Mouse (Mus musculus): ENCODE data around the gene Ykt6. TPM values are rescaled to one million over a fixed set of nuclear protein-coding genes. Genes with fewer than 3 reads are reported as not detected.

Ykt6 gene
- polyA plus RNA-seq, 1 experiment, result 11.9 TPM

DNA sequence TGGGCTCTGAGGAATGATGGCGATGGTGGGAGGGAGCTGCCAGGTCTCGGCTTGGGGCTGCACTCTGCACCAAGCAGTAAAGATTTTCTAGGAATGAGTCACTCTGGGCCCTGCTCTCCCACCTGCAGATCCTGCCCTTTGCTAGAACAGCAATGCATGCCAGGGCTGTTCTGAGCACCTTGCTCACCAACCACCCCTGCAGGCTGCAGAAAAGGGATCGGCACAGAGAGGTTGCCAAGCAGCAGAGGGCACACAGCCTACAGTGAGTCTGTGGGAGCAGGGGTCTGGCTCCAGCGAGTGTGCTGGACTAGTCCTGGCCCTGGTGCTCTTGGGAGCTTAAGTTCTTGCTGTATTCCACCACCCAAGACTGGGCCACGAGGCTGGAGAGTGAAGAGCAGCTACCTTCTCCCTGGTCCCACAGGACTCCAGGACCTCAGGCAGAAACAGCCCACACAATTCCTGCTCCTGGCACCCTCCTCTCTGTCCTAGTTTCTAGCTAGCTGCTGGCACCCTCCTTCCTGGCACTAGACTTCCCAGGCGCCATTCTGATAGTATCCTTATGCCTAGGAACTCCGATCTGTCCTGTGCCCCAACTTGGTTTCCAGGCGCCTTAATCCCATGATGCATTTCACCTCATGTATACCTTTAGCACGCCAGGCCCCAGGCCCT lies 46.6 kb downstream of the Ykt6 start:
- no peak for TF ChIP-seq GATA1 (IDR thresholded peaks at IDR 0.05; ENCODE audit: low read length)

DNA sequence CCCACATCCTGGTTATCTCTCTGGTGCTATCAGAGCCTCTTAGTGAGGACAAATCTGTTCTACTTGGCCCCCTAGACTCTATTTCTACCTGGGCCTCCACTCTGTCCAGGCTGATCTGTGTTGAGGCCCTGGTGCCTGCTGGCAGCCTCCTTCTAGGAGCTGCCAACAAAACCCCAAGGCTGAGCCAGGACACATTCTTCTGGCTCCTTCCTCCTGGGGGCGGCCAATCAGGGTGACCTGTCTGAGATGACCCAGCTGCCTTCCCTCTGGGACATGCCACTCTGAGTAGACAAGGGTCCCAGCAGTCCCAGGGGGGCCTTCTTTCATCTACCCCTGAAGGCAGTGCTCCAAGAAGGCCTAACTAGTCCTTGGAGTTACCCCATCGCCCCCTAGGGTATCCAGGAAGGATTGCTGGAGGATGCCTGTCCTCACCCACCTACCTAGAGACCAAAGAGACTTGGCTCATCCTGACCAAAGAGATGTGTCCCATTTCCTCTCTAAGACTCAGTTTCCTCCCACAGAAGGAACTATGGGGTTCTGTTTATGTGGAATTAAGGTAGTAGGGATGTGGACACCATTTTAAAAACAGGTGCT lies 47.6 kb downstream of the Ykt6 start:
- TF ChIP-seq GATA1 (IDR thresholded peaks at IDR 0.05; ENCODE audit: low read length), result no peak

DNA sequence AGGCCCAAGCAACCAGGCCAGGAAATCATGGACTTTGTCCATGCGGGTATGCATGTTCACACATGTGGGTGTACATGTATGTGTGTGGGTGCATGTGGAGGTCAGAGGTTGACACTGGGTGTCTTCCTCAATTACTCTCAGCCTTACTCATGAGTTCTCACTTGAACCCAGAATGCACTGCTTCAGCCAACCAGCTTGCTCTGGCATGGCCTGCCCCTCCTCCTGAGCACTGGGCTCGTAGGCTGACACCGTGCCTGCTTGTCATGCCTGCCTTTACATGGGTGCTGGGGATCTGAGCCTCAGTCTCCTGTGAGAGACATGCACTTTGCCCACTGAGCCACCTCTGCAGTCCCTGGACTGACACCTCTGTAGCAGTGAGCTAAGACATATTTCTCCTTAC lies 56.4 kb downstream of the Ykt6 start:
- no peak for TF ChIP-seq GATA1 (IDR thresholded peaks at IDR 0.05; ENCODE audit: low read length)

DNA sequence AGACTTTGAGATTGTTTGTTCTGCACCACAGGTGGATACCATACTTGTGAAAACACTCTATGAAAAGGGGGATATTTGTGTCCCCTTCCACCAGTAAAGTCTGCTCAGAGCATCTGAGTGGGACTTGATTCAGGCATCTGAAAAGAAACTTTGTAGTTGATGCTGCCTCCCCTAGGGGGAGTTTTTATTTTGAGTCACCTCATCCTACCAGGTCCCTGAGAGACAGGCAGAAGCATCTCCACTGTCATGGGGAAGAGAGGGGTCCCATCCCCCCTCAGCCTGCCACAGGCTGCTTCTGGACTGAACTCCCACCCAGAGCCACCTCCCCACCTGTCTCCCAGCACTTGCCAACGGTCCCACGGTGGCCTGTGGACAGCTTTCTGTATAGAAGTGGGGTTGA lies 57.9 kb downstream of the Ykt6 start:
- no peak for TF ChIP-seq GATA1 (IDR thresholded peaks at IDR 0.05; ENCODE audit: low read length)

DNA sequence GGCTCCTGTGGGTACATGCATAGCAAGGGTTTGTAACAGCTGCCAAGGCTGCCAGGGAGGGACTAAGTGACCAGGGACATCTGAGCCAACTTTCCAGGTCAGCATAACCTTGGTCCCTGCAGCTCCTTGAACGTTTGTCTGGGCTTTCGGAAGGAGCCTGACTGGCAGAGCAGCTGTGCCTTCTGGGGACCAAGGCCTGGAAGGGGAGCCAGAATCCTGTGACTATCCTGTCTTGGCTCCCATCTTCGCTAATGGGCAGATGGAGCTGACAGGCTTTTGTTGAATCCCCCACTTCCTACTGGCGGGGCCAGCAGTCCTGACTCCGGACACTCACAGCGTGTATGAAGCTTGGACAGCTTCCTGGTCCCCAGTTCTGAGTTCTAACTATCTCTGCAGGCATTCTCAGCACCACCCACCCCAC lies 59.5 kb downstream of the Ykt6 start:
- TF ChIP-seq GATA1 (IDR thresholded peaks at IDR 0.05; ENCODE audit: low read length), result no peak

DNA sequence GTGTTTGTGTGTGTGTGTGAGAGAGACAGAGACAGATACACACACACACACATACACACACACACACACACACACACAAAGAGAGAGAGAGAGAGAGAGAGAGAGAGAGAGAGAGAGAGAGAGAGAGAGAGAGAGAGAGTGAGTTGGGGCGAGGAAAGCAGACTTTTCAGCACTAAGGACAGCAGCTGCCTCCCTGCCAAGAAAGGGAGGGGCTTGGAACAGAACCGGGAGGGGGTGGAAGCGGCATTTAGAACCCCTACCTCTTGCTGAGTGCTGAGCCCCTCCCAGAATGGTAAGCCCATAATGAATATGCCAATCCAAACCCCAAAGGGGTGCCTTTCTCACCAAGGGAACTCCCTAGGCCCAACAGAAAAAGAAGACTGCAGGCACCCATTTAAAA lies 60.9 kb downstream of the Ykt6 start:
- no peak for TF ChIP-seq GATA1 (IDR thresholded peaks at IDR 0.05; ENCODE audit: low read length)

DNA sequence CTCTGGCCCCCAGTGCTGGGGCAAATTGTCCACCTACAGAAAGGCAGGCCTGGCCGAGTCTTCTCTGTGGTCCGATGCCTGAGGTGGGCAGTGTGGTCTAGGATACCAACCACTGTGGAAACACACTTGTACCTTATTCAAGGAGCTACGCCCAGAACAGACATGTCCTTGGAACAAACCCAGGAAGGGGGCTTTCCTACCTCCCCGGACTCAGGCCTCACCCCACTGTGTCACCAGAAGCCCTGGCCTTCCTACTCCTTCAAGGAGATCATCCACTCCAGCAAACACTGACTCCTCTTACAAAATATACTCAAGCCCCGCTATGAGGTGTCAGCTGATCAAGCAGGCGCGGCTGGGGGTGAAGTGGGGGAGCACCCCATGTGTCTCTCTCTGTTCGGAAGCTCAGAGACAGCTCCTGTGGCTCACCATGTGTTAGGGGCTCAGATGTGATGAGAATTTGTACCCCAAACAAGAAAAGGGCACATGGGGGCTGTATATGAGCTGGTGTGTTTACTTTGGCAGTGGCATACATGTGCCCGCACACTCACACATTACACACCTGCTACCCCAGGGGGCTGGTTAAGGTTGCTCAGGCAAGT lies 61.4 kb downstream of the Ykt6 start:
- TF ChIP-seq GATA1 (IDR thresholded peaks at IDR 0.05; ENCODE audit: low read length), result no peak

Other genes starting within 250 kb of the Ykt6 start
- 108 and 154 TPM in 2 replicates for gene Mrps24, start 240.0 kb upstream of the Ykt6 start, polyA plus RNA-seq (2012)
- gene Urgcp, start 193.3 kb upstream of the Ykt6 start, polyA plus RNA-seq (2012), result 9.7 and 11.7 TPM in 2 replicates
- 207 and 227 TPM in 2 replicates for gene Dbnl, start 167.2 kb upstream of the Ykt6 start, polyA plus RNA-seq (2012)
- 0.24 and 0.98 TPM in 2 replicates for gene Pgam2, start 152.0 kb upstream of the Ykt6 start, polyA plus RNA-seq (2012)
- gene Polm, start 117.7 kb upstream of the Ykt6 start, polyA plus RNA-seq (2012), result 43.6 and 67.8 TPM in 2 replicates
- not detected in 2 replicates for gene Aebp1, start 93.7 kb upstream of the Ykt6 start, polyA plus RNA-seq (2012)
- 514 and 606 TPM in 2 replicates for gene Pold2, start 77.4 kb upstream of the Ykt6 start, polyA plus RNA-seq (2012)
- not detected in 2 replicates for gene Myl7, start 56.9 kb upstream of the Ykt6 start, polyA plus RNA-seq (2012)
- gene Gck, start 5.6 kb upstream of the Ykt6 start, polyA plus RNA-seq (2012), result not detected in 2 replicates
- gene Camk2b, start 110.7 kb downstream of the Ykt6 start, polyA plus RNA-seq (2012), result 0.03 and 0.08 TPM in 2 replicates
- gene A730071L15Rik, start 244.3 kb downstream of the Ykt6 start, polyA plus RNA-seq (2012), result not detected in 2 replicates
- 33.9 and 36.9 TPM in 2 replicates for gene Nudcd3, start 244.7 kb downstream of the Ykt6 start, polyA plus RNA-seq (2012)

All from G1E-ER4 (cell line).